ENCODE assay signal across 9 mouse cellular contexts in genomic region chr3:84731403-84732015, GRCm38 (mm10).
A peak's percentile ranks its signal among the peaks of the same experiment; 100 is the strongest.
DNase-seq lines count a peak whose midpoint lies in the region; ATAC-seq and TF ChIP-seq lines count a peak whose summit lies in the region.
"Had no signal": no experiment of that assay in that cellular context is flagged by ENCODE, and none has a peak within 500 bp of the region (broad histone marks: within the 10 kb centered on the region; RNA-seq: fewer than 3 reads in every experiment).

No protein-coding gene starts in this region.

- intact Hi-C loops in heart, postnatal 36 days (cut with DNase I) = no loop called here

- H3K27me3 ChIP-seq in heart, embryonic 11.5 days (ENCODE audit: control insufficient read depth, insufficient read depth, low read length) = no peaks in the 10 kb centered on the region
- H3K27me3 ChIP-seq in E14TG2a.4 (ENCODE audit: insufficient read depth, low read length) = peaks cover 21% of the 10 kb centered on the region
- H3K27me3 ChIP-seq in forebrain, postnatal 0 days (ENCODE audit: insufficient read depth, low read length) = no peaks in the 10 kb centered on the region
- peaks cover 13% of the 10 kb centered on the region; the same call in 1 of the 2 replicates for H3K27me3 ChIP-seq in liver, postnatal 0 days (ENCODE audit: insufficient read depth, low read length)
- H3K27me3 ChIP-seq: CH12.LX had no signal

- no peaks in the 10 kb centered on the region for H3K36me3 ChIP-seq in heart, embryonic 11.5 days (ENCODE audit: control insufficient read depth, insufficient read depth, low read length)
- no peaks in the 10 kb centered on the region for H3K36me3 ChIP-seq in E14TG2a.4 (ENCODE audit: insufficient read depth, low read length)
- H3K36me3 ChIP-seq in forebrain, postnatal 0 days (ENCODE audit: insufficient read depth) = no peaks in the 10 kb centered on the region
- no peaks in the 10 kb centered on the region for H3K36me3 ChIP-seq in liver, postnatal 0 days (replicated peaks; ENCODE audit: insufficient read depth, low read length)

- no peak overlapping the region for H3K27ac ChIP-seq in heart, embryonic 11.5 days (ENCODE audit: low read depth, low read length)
- H3K27ac ChIP-seq in forebrain, postnatal 0 days (ENCODE audit: low read depth, low read length) = peak overlapping the region; percentile 79
- H3K27ac ChIP-seq in liver, postnatal 0 days (ENCODE audit: low read depth) = no peak overlapping the region

- no peak for TF ChIP-seq EP300 in liver, postnatal 0 days (IDR thresholded peaks at IDR 0.05; ENCODE audit: low read depth)

- no peak for ATAC-seq in heart, embryonic 11.5 days (replicated peaks; ENCODE audit: insufficient number of reproducible peaks, low FRiP score, low TSS enrichment)
- ATAC-seq in forebrain, postnatal 0 days = peak; percentile 81
- ATAC-seq in liver, postnatal 0 days = no peak

- DNase-seq in heart, postnatal 36 days = no peak
- DNase-seq in forebrain, postnatal 0 days = peak; percentile 56
- DNase-seq in liver, postnatal 0 days = no peak
- DNase-seq in urinary bladder, postnatal 36 days (ENCODE audit: low spot score in 2 of 2) = no peak
- DNase-seq in adrenal gland, postnatal 36 days = no peak
- no peak for DNase-seq in urinary bladder, postnatal 14 days (ENCODE audit: low spot score)

- H3K4me1 ChIP-seq in heart, embryonic 11.5 days (ENCODE audit: control insufficient read depth, insufficient read depth, low read length) = peaks cover 2% of the 10 kb centered on the region; the same call in 1 of the 2 replicates
- peaks cover 59% of the 10 kb centered on the region for H3K4me1 ChIP-seq in E14TG2a.4 (replicated peaks; ENCODE audit: low read depth, low read length)
- H3K4me1 ChIP-seq in forebrain, postnatal 0 days (ENCODE audit: insufficient read depth) = peaks cover 19% of the 10 kb centered on the region
- peaks cover 3% of the 10 kb centered on the region for H3K4me1 ChIP-seq in liver, postnatal 0 days (ENCODE audit: insufficient read depth)

- WGBS in heart, embryonic 11.5 days (ENCODE audit: insufficient replicate concordance) = 21% methylated on average over 9 of the region's 9 CpGs
- 7% methylated on average over 9 of the region's 9 CpGs for WGBS in forebrain, postnatal 0 days
- 20% methylated on average over 9 of the region's 9 CpGs for WGBS in liver, postnatal 0 days (ENCODE audit: insufficient replicate concordance)

- 0 out of 2 replicates have a peak overlapping the region, but pooled peaks have one; percentile 34 for H3K9ac ChIP-seq in heart, embryonic 11.5 days (ENCODE audit: low read depth, low read length)
- peak overlapping the region; percentile 51 for H3K9ac ChIP-seq in forebrain, postnatal 0 days
- H3K9ac ChIP-seq in liver, postnatal 0 days (replicated peaks) = no peak overlapping the region

- H3K4me3 ChIP-seq in heart, embryonic 11.5 days (ENCODE audit: low read depth, low read length) = peak overlapping the region; percentile 39
- 0 out of 2 replicates have a peak overlapping the region, but pooled peaks have one; percentile 20 for H3K4me3 ChIP-seq in E14TG2a.4 (replicated peaks; ENCODE audit: low read length)
- H3K4me3 ChIP-seq in forebrain, postnatal 0 days (ENCODE audit: low read depth, low read length) = peak overlapping the region; percentile 30
- 0 out of 2 replicates have a peak overlapping the region, but pooled peaks have one; percentile 8 for H3K4me3 ChIP-seq in liver, postnatal 0 days (ENCODE audit: low read depth, low read length)

- no peaks in the 10 kb centered on the region for H3K9me3 ChIP-seq in heart, embryonic 11.5 days (replicated peaks; ENCODE audit: control insufficient read depth, low read length)
- no peaks in the 10 kb centered on the region for H3K9me3 ChIP-seq in E14TG2a.4 (ENCODE audit: low read length)
- H3K9me3 ChIP-seq in forebrain, postnatal 0 days (ENCODE audit: low read length) = no peaks in the 10 kb centered on the region
- H3K9me3 ChIP-seq in liver, postnatal 0 days (ENCODE audit: low read length) = no peaks in the 10 kb centered on the region

- H3K4me2 ChIP-seq in heart, embryonic 11.5 days = peak overlapping the region; percentile 75
- H3K4me2 ChIP-seq in forebrain, postnatal 0 days (ENCODE audit: low read depth) = peak overlapping the region; percentile 53
- H3K4me2 ChIP-seq in liver, postnatal 0 days (ENCODE audit: low read depth, low read length) = peak overlapping the region; percentile 62

- no peak for TF ChIP-seq CTCF in E14TG2a.4 (conservative IDR thresholded peaks at IDR 0.05; ENCODE audit: low read length)
- TF ChIP-seq CTCF in forebrain, postnatal 0 days (IDR thresholded peaks at IDR 0.05; ENCODE audit: low read depth) = 0 out of 2 replicates have a peak, but pooled peaks have one; percentile 5
- TF ChIP-seq CTCF in liver, postnatal 0 days (IDR thresholded peaks at IDR 0.05; ENCODE audit: low read depth) = no peak
